Mouse (Mus musculus) heart, adult 2 months (tissue): Measurements from ENCODE around the gene Tbc1d10b. TPM values are rescaled to one million over a fixed set of nuclear protein-coding genes. Genes with fewer than 3 reads are reported as not detected.

Source experiments
- DNase-seq, 2 experiments: peaks; one replicate each; pipeline ENCODE4 v3.0.0; 2021
- H3K27ac ChIP-seq: fragments of 200-600 bp; 2 replicates; pipeline ENCODE4 v1.8.1; 2022
- H3K27me3 ChIP-seq: fragments of 200-500 bp; 2 replicates; pipeline ENCODE4 v1.6.1; 2012; ENCODE audit warnings: mild to moderate bottlenecking, low read length, inconsistent platforms, mixed read lengths; ENCODE audit not compliant: control insufficient read depth, insufficient read depth
- H3K36me3 ChIP-seq: fragments of 200-500 bp; 2 replicates; pipeline ENCODE4 v1.6.1; 2012; ENCODE audit warnings: low read length, inconsistent platforms; ENCODE audit not compliant: control insufficient read depth, insufficient read depth
- H3K4me1 ChIP-seq: fragments of 200-500 bp; 2 replicates; pipeline ENCODE4 v1.6.1; 2011; ENCODE audit warnings: low read length; ENCODE audit not compliant: control insufficient read depth, insufficient read depth
- H3K4me3 ChIP-seq: fragments of 200-600 bp; 2 replicates; pipeline ENCODE4 v1.8.1; 2022
- H3K79me2 ChIP-seq: fragments of 200-500 bp; replicated peaks from 2 replicates; pipeline ENCODE4 v1.6.1; 2012; ENCODE audit warnings: mild to moderate bottlenecking, inconsistent platforms, low read length, moderate library complexity, mixed read lengths; ENCODE audit not compliant: control insufficient read depth, insufficient read depth
- H3K9ac ChIP-seq: fragments of 200-500 bp; 2 replicates; pipeline ENCODE4 v1.6.1; 2012; ENCODE audit warnings: low read depth, mild to moderate bottlenecking, control low read depth, inconsistent platforms, low read length, mixed read lengths
- CTCF ChIP-seq: fragments of 200-600 bp; IDR thresholded peaks from 2 replicates; pipeline ENCODE4 v1.8.1; 2022; ENCODE audit warnings: antibody characterized with exemption, mild to moderate bottlenecking, moderate library complexity
- EP300 ChIP-seq: fragments of 200-500 bp; IDR thresholded peaks from 2 replicates; pipeline ENCODE4 v1.6.1; 2011; ENCODE audit warnings: low read depth, low read length, control low read depth; ENCODE audit not compliant: insufficient read depth
- POLR2A ChIP-seq: fragments of 200-500 bp; IDR thresholded peaks from 2 replicates; pipeline ENCODE4 v1.6.1; 2011; ENCODE audit warnings: mild to moderate bottlenecking, low read depth, low read length, control low read depth; ENCODE audit not compliant: insufficient read depth
- WGBS: fragments of 180-500 bp; shearing (Covaris S2); methylation state at CpG from one replicate; pipeline ENCODE4 v1.1.7; 2018; 5-methylcytosine and 5-hydroxymethylcytosine counted together
- intact Hi-C: fragments of 180-260 bp; cut with DNase I; formaldehyde crosslinking; loops from one replicate; pipeline ENCODE4 v1.15.1; 2025
- polyA plus RNA-seq: library from polyadenylated mRNA; depleted of rRNA; stranded (reverse); fragments of >200 nt; gene quantifications from 2 replicates; pipeline ENCODE4 v1.2.3, GENCODE M21; 2012
- total RNA-seq, 2 experiments: library from RNA; stranded (reverse); gene quantifications; 2 replicates each; pipeline ENCODE4 v1.2.3; 2021

Gene Tbc1d10b
- total and polyA plus RNA-seq, 3 experiments = 13.6 to 22.0 (median 20.5) TPM

DNA sequence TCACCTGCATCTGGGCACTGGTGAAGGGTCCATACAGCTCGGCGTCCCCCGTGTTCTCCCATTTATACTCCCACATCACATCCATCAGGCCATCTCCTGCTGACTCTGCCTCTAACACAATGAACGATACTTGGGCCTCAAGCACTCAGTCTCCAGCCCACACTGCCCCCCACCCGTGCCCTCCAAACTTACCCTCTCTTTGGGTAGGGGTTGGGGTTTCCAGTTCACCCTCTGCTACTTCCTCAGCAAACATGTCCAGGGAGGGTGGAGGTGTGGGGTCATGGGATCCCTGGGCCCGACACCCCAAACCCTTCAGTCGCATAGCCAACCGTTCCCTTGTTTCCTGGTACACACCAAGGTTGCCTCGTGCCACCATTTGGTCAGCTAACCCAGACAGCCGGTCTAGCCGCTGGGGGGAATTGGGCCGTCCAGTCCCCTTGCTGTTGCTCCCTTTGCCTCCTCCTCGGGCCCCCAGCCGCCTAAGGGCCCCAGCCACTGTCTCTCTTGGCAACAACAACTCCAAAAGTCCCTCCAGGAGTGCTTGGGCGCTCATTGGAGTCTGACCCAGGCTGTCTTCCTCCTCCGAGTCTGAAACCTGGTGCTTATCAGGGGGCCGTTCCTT lies 14.1 kb downstream of the Tbc1d10b start:
- TF ChIP-seq POLR2A (no peak), CTCF (no peak), EP300 (no peak)
- H3K4me3 ChIP-seq = no peak overlapping the region
- peaks cover 2% of the 10 kb centered on the region; the same call in 1 of the 2 replicates for H3K79me2 ChIP-seq
- 84% methylated on average over 17 of the region's 17 CpGs for WGBS
- H3K27ac ChIP-seq = no peak overlapping the region
- no peaks in the 10 kb centered on the region for H3K27me3 ChIP-seq
- intact Hi-C loops = loop anchor here (10.0 kb wide), 1 partner anchor 179 kb away; the partner anchor contains the start of genes Mvp, Pagr1a and Pagr1b
- no peak overlapping the region for H3K9ac ChIP-seq
- no peaks in the 10 kb centered on the region; the same call in 1 of the 2 replicates for H3K36me3 ChIP-seq
- no peak for DNase-seq
- peaks cover 7% of the 10 kb centered on the region for H3K4me1 ChIP-seq

DNA sequence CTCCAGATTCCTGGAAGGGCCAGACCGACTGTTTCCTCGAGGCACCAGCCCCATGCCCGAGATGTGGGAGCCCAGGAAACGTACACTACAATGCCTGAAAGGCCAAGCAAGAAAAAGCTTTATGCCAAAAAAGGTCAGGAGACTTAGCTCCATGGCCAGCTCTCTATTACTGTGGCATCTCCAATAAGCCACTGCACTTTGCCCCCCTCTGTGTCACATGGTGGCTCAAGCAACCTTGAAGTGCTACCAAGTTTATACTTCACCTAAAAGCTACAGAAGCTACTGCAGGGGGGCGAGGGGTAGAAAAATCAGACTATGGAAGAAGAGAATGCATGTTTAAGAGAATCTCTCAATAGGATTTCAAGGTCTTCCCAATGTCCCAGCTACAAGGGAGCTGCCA lies 15.3 kb downstream of the Tbc1d10b start:
- Histone ChIP-seq H3K36me3 (no peaks in the 10 kb centered on the region; the same call in 1 of the 2 replicates), H3K9ac (no peak overlapping the region)
- TF ChIP-seq EP300 (no peak), CTCF (no peak), POLR2A (no peak)

DNA sequence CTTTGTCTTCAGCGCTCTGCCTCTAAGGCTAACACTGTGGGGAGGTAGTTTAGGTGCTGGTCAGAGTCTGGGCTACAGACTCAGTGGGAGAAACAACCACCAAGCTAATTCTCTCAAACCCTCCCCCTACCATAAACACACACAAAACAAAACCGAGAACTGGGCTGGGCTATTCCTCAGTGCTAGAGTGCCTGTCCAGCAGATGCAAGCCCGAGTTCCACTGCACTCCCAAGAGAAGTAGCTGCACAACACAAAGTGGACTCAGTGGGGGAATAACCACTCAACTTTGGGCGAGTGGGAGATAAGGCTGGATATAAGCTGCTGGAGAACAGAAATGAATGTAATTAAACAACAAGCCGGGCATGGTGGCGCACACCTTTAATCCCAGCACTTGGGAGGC lies 17.6 kb downstream of the Tbc1d10b start:
- H3K27ac ChIP-seq = no peak overlapping the region
- H3K27me3 ChIP-seq = no peaks in the 10 kb centered on the region
- H3K36me3 ChIP-seq = no peaks in the 10 kb centered on the region; the same call in 1 of the 2 replicates
- 84% methylated on average over 6 of the region's 6 CpGs for WGBS
- TF ChIP-seq CTCF = no peak
- no peak for TF ChIP-seq POLR2A
- TF ChIP-seq EP300 = no peak
- no peak for DNase-seq
- H3K9ac ChIP-seq = no peak overlapping the region
- peaks cover 2% of the 10 kb centered on the region; the same call in 1 of the 2 replicates for H3K79me2 ChIP-seq
- intact Hi-C loops = loop anchor here (10.0 kb wide), 1 partner anchor 176 kb away; the partner anchor contains the start of genes Mvp, Pagr1a and Pagr1b
- peaks cover 5% of the 10 kb centered on the region for H3K4me1 ChIP-seq
- H3K4me3 ChIP-seq = no peak overlapping the region

More for the DNA sequence above, 15.3 kb downstream of the Tbc1d10b start:
- 89% methylated on average over 5 of the region's 5 CpGs for WGBS
- Histone ChIP-seq H3K4me3 (no peak overlapping the region), H3K27ac (no peak overlapping the region), H3K79me2 (peaks cover 2% of the 10 kb centered on the region; the same call in 1 of the 2 replicates), H3K4me1 (peaks cover 7% of the 10 kb centered on the region), H3K27me3 (no peaks in the 10 kb centered on the region)
- intact Hi-C loops = loop anchor here (10.0 kb wide), 1 partner anchor 178 kb away; the partner anchor contains the start of genes Mvp, Pagr1a and Pagr1b
- no peak for DNase-seq

DNA sequence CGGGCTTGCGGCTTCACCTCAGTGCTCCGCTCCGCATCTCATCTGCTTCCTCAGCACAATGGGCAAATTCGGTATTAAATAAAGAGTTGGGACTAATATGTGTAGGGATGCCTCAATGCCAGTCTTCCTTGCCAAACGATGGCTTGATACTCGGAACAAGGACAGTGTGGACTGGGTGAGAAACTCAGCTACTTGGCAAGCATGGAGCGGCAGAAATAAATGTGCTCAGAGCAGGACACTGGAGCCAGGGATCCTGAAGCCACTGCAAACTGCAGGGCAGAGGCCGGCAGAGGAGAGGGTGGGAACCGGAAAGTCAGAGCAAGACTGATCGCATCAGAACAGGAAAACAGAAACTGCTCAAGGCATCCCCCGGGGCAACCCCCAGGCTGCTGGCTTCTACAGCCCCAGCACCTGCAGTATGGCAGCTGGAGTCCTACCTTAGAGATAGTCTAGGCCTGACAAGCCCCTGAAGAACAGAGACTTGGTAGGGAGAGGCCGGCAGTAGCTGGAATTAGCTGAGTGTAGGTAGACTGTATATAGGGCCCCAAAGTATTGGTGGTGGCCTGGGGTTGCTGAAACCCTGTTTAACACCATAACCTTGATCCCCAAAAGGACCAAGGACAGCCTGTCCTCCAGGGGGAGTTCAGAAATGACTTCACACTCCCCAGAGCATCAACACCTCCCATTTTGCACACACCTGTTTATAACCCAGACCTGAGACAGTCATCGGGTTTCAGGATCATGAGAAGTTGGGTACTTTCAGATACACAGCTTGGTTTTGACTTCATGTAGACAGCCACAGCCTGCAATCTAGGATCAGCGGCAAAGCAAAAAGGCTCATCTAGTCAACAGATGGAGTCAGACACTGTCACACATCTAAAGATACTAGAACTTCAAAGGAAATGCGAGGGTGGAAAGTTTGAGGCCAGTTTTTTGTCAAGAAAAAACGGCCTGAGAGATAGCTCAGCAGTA lies 19.7 kb downstream of the Tbc1d10b start:
- Histone ChIP-seq H3K9ac (no peak overlapping the region), H3K36me3 (no peaks in the 10 kb centered on the region), H3K27me3 (no peaks in the 10 kb centered on the region), H3K4me3 (no peak overlapping the region), H3K4me1 (no peaks in the 10 kb centered on the region), H3K27ac (no peak overlapping the region), H3K79me2 (no peaks in the 10 kb centered on the region)
- no peak for TF ChIP-seq POLR2A
- no peak for TF ChIP-seq CTCF
- TF ChIP-seq EP300 = no peak
- no peak for DNase-seq
- intact Hi-C loops = no loop called here
- 55% methylated on average over 17 of the region's 17 CpGs for WGBS

DNA sequence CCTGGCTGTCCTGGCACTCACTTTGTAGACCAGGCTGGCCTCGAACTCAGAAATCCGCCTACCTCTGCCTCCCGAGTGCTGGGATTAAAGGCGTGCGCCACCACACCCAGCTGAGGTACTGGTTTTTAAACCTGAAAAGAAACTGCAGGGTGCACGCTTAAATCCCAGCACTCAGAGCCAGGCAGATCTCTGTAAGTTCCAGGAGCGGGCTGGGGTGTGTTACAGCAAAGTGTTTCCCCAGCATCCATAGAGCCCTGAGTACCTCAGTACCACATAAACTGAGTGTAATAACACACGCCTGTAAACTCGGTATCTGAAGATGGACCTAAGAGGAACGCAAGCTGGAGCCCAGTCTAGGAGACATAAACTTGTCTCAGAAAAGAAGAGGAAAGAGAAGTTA lies 20.9 kb downstream of the Tbc1d10b start:
- Histone ChIP-seq H3K27ac (no peak overlapping the region), H3K4me3 (no peak overlapping the region), H3K4me1 (no peaks in the 10 kb centered on the region), H3K36me3 (no peaks in the 10 kb centered on the region), H3K27me3 (no peaks in the 10 kb centered on the region), H3K9ac (no peak overlapping the region), H3K79me2 (no peaks in the 10 kb centered on the region)
- no peak for TF ChIP-seq CTCF
- TF ChIP-seq EP300 = no peak
- TF ChIP-seq POLR2A = no peak
- DNase-seq = no peak
- intact Hi-C loops = no loop called here
- 74% methylated on average over 10 of the region's 10 CpGs for WGBS
